Mouse (Mus musculus): ENCODE measurements at regions not wholly inside any gene's neighbourhood (a gene's known extent, or its start where the extent isn't known, plus 50 kb on each side); places are given as distances from the start of the nearest gene placed in this dataset.
"Not testable (repeated sequence)": the region's sequence is repeated elsewhere in the genome, so short reads cannot be mapped to it uniquely, and the experiment has no call there.

- no peak for DNase-seq
These were observed 63.8 kb upstream of the Srsf6 start for GRCm38 (mm10) chr2:162867516-162868029.

DNA sequence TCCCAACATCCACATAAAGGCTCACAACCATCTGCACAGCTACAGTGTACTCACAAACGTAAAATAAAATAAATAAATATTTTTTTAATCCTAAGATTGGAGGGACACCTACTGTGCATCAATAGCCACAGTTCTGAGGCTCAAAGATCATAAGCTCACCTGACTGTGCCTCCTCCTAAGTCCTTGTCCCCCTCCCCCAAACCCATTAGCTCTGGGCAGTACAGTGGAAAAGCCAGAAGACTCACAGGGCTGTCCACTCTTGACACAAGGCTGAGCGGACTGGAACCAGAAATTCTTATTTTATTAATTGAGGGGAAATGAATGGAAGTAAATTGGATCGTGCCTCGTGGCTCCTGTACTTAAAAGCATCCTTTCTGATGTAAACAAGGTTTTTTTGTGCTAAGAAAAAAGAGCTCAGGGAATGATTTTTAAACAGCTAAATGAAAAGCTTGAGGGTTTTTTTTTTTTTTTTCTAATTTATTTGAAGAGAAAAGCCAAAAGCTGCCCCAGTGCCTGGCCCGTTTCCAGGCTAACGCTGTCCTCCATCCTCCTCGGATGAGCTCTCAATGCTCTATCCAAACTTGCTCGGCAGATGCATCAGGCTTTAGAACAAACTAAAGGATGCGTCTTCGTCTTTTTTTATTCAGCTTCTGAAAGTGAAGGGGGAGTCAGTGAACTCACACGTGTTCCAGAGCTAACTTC is 64.6 kb upstream of the Srsf6 start:
- DNase-seq: no peak

GRCm38 (mm10) chr2:162864571-162864970 is 66.8 kb upstream of the Srsf6 start:
- DNase-seq: peak; percentile 82

- DNase-seq: no peak
These were observed 76.7 kb upstream of the Srsf6 start for GRCm38 (mm10) chr2:162854606-162855005.

DNA sequence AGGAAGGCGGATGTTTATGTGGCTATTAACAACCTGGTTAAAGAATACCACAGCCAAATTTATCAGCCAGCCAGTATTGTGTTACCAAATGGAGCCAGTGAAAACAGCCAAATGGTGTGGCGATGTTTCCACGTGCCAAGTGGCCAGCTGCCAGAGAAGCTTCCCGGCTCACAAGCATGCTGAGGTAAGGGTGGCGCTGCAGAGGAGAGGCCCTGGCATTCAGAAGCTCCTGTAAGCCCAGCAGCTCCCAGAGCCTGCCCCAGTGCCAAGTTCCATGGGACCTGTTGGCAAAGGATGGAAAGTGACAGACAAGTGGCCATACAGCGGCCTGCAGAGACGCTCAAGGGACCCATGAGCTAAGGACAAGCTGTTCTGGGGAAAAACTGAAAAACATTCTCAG is 77.8 kb upstream of the Srsf6 start:
- DNase-seq: peak; percentile 74

GRCm38 (mm10) chr2:162841761-162842160 is 89.6 kb upstream of the Srsf6 start:
- not testable (repeated sequence) for DNase-seq

GRCm38 (mm10) chr2:162837776-162838175 is 93.6 kb upstream of the Srsf6 start:
- DNase-seq: no peak

GRCm38 (mm10) chr2:162833741-162834140 is 97.6 kb upstream of the Srsf6 start:
- no peak for DNase-seq

DNA sequence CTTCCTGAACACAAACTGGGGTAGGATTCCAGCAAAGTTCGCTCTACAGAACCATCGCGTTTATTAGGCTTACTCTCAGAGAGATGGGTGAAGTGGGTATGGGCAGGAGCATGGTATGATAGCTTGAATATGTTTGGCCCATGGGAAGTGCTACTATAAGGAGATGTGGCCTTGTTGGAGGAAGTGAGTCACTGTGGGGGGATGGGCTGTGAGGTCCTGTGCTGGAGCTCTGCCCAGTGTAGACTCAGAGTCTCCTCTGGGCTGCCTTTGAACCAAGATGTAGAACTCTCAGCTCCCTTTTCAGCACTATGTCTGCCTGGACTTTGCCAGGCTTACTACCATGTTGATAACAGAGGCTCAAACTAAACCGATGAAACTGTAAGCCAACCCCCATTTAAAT is 112.5 kb upstream of the Srsf6 start:
- peak; percentile 72 for DNase-seq

DNA sequence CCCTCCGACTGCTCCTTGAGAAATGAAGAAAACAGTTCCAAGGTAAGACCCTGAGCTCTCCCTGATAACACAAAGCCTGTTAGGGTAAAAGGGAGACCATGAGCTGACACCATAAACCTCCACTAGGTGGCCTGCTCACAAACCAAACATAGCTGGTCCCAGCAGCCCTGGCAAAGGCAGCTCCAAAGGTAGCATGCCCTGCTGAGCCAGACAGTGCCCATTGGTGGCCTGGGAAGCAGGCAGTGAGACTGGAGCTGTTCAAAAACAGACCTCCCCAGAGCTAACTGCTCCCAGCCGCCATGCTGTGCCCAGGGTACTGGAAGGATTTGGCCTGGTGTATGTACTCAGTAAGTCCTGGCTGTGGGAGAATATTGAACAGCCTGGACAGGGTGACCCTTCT is 117.1 kb upstream of the Srsf6 start:
- peak; percentile 42 for DNase-seq

DNA sequence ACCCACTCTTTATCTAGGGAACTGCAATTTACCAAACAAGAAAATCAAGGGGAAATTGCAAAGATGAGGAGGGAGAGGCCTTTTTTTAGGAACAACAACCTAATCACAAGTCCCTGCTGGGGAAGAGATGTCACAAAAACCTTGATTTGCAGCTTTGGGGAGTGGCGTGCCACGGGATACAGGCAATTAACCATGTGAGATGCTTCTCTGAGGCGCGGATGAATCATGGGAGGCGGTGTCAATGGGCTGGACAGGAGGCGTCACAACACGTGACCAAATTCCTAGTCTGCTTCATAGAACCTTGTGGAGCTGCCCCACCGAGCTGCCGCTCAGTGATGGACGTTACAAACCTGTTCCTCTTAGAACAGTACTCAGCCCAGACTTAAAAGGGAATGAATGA is 123.6 kb upstream of the Srsf6 start:
- DNase-seq: no peak

GRCm38 (mm10) chr2:162796528-162796927 is 134.8 kb upstream of the Srsf6 start:
- DNase-seq: no peak

GRCm38 (mm10) chr2:162794285-162794684 is 133.3 kb upstream of the Ptprt start:
- no peak for DNase-seq

DNA sequence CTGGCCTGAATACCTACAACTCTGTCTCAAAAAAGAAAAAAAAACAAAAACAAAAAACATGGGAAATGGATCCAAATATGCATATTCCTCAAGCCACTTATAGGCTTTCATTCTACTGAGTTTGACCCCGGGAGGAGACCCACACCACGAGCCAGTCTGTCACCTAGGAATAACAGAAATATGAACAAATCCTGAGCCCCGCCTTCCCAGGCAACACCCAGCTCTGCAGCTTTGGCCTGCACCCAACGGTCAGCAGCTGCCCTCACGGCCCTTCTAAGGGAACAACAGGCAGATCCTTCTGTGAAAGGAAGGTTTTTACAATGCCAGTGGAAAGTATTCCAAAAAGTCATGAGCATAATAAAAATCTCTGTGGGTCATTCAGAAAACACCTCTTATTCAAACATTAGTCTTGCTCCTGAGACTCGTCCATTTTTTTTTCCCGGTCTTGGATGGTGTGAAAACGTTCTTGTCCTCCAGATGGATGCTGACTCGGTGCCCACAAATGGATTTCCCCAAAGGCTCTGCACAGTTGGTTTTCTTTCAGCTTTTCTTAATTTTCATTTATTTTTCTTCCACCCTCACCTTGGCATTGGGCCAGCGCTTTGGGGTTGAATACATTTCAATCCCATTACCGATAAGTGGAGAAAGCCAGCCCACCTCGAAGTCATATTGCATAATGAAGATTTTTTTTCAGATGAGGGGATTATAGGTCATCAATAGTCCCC is 130.6 kb upstream of the Ptprt start:
- DNase-seq: peak; percentile 51

DNA sequence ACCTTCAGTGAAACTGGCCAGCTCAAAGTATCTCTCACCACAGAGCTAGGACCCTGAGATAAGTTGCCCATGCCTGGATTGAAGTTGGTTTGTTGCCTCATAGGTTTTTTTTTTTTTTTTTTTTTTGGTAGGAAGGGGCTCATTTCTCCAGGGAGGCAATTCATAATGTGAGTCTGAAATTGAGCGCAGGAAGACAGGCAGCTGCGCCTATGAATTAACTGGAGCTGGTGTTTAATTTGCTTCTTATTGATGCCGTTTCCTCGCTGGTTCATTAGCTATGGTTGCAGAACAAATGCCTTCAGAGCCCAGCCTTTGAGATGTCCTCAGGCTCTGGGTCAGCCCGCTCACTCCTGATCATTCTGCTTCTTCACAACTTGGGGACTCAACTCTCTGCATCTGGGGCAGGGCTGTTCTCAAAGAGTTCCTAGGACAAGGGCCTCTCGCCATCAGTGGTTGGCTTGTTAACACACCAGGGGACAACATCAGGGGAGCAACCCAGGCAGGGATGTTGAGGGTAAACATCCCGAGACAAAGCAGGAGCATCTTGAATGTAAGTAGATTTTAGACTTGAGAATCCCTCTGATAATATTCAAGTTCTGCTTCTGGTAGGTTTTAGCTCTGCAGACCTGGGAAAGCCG is 123.3 kb upstream of the Ptprt start:
- DNase-seq: no peak

DNA sequence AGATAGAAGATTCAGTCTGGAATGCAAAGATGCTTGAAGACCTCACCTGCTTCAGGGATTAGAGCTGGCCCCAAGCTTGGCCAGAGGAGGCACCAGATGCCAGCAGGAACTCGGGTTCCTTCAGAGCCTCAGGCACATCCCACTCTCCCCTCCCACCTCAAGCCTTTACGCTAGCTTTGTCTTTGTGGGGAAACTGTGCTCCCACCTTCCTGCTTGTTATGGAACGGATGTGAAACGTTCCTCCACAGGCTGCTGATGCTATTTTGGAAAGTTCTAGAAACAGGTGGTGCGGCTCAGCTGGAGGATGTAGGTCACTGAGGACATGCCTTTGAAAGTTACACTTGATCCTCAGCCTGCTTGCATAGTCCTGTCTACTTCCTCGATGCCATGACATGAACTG is 120.7 kb upstream of the Ptprt start:
- DNase-seq: no peak

GRCm38 (mm10) chr2:162776542-162776941 is 115.6 kb upstream of the Ptprt start:
- DNase-seq: no peak

DNA sequence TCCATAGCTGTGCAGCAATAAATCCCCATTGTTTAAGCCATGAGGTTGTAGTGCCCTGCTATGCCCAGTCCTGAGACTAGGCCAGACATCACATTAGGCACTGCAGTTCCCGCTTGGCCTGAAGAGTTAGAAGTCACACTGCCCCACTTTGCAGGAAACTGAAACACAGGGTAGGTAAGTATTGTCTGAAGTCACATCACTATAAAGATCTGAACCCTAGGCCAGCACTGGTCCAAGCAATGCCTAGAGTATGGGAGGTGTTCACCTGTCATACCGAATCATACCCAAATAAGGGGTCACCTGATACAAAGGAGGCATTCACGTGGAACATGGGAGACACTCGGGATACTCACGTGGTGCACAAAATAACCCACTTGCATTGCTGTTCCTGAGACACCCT is 111.6 kb upstream of the Ptprt start:
- no peak for DNase-seq

DNA sequence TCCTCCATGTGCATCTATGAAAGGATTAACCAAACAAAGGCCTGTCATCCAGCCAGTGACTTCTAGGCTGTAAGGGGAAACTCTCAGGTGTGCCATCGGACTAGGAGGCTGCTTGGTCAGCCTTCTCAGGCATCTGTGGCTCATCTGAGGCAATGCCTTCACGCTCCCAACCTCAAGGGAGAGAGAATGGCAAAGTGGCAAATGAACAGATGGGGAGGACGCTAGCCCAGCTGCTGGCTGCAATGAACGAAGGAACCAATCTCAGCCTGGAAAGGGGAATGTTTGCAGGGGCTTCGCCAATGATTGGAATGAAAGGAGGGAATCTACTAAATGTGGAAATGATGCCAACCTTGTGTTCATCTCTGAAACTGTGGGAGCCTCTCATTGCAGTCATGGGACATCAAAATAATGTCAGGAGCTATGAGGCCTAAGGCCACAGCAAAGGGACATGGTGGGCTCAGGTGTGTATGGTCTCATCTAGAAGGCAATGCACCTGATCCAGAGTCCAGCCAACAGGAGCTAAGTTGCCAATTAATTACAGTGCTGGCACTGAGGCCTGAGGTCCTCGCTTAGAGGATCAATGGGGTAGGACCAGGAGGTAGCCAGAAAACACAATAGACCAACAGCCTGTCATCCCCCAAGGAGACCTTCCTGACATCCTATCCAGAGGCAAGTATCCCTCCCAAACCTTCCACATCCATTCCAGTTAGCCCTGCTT is 108.9 kb upstream of the Ptprt start:
- no peak for DNase-seq

DNA sequence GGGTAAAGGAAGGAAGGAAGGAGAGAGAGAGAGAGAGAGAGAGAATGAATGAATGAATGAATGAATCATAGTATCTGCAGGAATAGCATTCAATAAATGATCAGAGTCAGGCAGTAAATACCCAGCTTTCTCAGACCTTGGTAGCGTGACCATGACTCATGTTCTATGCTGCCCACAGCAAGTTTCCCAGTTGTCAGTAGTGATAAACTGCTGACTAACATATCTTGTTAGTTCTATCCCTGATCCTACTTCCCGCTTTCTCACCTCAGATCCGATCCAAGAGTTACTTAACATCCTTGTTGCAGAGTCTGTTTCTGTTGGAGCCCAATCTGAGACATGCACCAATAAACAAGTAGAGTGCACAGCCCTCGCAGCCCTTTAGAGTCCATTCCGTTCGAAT is 103.1 kb upstream of the Ptprt start:
- DNase-seq: no peak

GRCm38 (mm10) chr2:162740523-162740922 is 79.6 kb upstream of the Ptprt start:
- DNase-seq: no peak

- no peak for DNase-seq
These were observed 74.8 kb upstream of the Ptprt start for GRCm38 (mm10) chr2:162735761-162736160.

GRCm38 (mm10) chr2:162734286-162734685 is 73.3 kb upstream of the Ptprt start:
- DNase-seq: no peak

All from adrenal gland, postnatal 10 days (tissue).